Mouse (Mus musculus) ovary, postnatal 10 days (tissue): Measurements from ENCODE around the gene Tnrc18.

Experiments used
- DNase-seq: peaks from one replicate; pipeline ENCODE4 v3.0.0; 2022; ENCODE audit warnings: low spot score

Gene Tnrc18

DNA sequence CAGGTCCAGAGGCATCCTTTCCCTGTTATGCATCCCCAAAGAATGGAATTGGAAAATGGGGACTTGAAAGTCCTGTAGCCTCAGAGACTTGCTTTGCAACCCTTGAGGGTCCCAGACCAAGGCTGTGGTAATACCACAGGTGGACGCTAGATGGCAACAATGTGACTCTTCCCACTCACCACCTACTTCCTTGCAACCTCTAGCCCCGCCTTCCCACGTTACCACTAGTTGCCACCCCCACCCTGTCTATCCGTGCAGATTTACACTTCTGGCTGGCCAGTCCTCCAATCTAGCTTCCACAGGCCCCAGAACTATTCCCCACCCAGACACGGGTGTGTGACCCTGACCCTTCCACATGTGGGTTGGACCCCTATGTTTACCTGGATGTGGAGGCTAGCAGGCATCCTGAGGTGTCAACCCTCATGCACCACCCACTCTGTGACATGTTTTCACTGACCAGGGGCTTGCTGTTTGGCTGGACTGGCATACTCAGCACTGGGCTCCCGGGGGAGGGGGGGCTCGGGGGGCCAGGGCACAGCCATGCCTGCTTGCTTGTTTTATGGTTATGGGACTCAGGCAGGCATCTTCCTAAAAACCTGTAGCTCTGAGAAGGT, 93.8 kb downstream of the Tnrc18 start:
- DNase-seq, result no peak

DNA sequence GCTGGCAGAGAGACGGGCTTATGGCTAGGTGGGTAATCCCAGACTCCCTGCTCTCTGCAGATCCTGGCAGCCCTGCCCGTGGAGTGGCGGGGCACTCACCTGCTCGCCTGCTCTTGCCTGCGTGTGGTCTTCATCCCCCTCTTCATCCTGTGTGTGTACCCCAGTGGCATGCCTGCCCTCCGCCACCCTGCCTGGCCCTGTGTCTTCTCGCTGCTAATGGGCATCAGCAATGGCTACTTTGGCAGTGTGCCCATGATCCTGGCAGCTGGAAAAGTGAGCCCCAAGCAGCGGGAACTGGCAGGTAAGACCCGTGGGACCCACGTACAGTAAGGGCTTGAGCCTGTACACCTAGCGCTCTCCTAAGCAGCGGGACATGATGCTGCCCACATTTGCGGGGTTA, 97.6 kb downstream of the Tnrc18 start:
- no peak for DNase-seq

DNA sequence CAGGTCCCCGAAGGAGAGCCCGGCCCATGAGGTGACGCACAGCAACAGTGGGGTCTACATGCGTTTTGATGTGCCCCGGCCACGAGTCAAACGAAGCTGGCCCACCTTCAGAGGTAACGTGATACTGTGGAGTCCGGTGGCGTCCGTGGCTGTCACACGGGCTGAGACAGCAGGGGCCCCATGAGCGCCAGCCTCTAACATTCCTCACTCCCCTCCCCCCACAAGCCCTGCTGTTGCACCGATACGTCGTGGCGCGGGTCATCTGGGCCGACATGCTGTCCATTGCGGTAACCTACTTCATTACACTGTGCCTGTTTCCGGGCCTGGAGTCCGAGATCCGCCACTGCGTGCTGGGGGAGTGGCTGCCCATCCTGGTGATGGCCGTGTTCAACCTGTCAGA, 99.0 kb downstream of the Tnrc18 start:
- no peak for DNase-seq

DNA sequence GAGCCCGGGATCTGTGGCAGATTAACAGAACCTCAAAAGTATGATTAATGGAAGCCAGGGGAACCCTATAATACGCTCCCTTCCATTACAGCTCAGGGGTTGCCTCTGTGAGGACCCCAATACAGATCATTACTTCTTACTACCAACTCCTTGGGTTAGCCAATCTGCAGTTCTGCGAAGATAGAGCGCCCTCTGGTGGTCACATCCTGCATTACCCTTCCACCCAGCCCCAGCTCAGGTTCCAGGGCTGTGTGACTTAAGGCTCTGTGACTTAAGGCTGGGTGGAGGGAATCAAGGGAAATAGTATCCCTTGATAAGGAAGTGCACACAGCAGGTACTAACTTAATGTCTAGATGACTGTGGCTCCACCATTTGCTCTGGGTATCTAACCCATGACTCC, 99.4 kb downstream of the Tnrc18 start:
- DNase-seq, result peak; percentile 69

DNA sequence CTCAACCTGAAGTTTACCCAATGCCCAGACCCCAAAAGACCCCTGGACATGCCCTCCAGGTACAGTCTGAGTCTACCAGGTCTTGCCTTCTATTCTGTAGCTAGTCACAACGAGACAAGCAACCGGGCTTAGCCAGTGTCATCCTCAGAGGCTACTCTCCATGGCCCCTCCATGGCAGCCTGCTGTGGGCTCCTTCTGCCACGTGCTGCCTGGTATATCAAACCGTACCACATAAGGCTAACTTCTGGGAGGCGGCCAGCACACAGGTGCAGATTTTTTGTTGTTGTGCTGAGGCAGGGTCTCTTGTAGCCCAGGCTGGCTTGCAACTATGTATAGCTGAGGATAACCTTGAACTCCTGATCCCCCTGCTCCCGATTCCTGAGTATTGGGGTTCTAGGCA, 101.4 kb downstream of the Tnrc18 start:
- DNase-seq, result no peak

DNA sequence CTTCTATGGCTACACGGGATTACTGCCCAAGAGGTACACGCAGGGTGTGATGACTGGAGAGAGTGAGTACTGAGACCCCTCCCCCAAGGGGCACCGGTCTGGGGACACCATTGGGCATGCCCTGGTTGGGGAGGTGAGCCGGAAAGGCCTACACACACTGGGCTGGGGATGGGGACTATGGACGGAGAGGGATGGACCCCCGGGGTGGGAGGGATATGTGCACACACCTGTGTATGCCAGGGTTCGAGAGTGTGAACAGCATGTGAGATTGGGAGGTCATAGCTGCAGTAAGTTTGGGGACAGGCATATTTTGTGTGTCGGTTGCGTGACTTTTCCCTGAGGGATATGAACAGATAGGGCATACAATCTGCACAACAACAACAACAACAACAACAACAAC, 102.4 kb downstream of the Tnrc18 start:
- no peak for DNase-seq

DNA sequence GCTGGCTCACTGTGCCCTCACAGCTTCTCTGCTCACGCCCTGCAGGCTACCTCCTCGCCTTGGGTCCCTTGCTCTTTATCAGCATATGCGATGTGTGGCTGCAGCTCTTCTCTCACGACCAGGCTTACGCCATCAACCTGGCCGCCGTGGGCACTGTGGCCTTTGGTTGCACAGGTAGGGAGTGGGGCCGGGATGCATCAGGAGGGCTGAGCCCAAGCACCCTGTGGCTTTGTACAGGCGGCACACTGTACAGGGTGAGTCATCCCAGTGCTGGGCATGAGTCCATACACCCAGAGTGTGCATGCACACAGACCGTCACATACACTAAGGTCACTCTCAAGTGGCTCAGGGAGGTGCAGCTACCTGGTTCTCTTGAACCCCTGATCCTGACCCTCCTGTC, 103.5 kb downstream of the Tnrc18 start:
- DNase-seq, result no peak

DNA sequence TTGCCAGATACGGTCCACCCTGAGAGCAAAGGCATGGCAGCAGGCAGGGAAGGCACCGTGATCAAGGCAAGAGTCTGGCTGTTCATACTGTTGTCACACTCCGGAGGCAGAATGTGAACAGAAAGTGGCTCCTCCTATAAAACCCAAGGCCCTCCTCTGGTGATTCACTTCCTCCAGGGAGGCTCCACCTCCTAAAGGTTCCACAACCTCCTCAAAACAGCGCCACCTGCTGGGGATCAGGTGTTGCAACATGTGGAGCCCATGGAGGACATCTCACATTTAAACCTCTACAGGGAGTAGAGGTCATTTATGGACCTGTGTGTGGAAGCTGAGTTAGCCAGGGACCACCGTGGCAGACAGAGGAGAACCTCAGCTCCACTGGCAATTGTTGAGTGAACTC, 105.1 kb downstream of the Tnrc18 start:
- no peak for DNase-seq

DNA sequence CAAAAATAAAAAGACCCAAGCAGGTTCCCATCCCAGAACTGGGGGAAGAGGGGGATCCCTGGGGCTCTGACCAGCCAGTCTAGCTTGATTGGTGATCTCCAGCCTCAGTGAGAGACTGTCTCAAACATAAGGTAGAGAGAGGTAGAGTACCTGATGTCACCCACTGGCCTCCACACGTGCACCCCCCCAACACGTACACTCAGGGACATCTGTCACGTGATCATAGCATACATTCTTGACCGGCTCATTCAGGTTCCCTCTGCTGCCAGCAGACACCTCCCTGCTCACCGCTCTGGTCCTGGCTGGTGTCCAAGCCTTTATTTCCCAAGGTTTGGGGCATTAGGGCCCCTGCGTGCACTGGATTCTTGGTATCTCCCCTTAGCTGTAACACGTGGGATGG, 108.0 kb downstream of the Tnrc18 start:
- DNase-seq, result no peak

DNA sequence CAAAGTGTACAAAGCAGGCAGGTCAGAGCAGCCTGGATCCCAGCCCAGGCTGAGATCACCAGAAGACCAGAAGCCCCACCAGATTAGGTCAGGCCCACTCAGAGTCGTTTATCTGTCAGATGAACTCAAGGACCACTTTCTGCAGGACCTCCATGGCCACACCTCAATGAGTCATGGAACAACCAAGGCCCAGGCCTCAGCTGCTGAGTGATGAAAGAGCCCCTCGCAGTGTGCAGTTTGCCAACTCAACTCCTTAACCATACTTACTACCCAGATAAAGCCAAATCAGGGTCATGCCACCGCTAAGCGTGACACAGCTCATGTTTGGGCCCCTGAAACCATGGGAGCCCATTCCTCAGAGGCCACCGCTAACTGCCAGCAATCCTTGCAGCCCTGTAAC, 109.8 kb downstream of the Tnrc18 start:
- DNase-seq, result no peak

DNA sequence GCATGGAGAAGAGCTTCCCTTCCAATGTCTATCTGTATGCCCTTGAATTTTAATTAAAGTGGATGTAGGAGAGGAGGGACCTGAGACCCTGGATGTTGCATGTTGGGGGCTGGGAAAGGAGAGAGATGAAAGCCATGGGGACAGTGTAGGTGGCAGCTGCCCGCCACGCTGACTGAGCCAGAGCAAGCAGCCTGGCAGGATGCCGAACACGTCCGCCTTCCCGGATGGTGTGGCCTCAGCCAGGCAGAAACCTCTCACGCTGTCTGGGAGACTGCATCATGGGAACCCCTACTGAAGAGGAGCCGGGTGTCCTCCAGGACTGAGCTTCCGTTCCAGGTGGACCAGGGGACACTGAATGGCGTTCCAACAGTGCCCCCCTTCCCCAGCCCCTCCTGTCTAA, 113.9 kb downstream of the Tnrc18 start:
- DNase-seq, result no peak

DNA sequence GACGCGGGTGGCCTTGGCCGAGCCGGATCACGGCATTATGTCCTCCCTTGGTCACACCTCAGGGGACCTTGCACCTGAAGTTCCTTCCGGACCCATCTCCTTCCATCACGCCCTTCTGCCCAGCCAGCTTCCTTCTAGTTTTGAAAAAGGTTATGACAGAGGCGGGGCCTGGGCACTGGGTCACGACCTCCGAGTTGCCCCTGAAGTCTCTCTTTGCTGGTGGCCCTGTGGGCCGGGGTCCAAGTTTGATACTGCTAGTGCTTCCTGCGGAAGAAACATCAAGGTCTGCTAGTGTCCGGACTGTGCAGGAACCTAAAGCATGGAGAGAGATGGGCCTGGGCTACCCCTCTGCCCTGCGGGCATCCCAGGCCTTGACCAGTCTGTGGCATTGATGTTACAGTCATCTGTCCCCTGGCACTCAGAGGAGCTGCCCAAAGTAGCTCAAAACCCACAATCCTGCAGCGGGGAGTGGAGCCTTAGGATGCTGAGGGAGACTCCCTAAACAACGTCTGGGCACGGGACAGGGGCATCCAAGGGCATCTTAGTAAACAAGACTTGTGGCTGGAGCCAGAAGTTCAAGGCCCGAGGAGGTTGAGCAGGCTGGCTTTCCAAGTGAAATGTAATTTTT, 114.8 kb downstream of the Tnrc18 start:
- no peak for DNase-seq

DNA sequence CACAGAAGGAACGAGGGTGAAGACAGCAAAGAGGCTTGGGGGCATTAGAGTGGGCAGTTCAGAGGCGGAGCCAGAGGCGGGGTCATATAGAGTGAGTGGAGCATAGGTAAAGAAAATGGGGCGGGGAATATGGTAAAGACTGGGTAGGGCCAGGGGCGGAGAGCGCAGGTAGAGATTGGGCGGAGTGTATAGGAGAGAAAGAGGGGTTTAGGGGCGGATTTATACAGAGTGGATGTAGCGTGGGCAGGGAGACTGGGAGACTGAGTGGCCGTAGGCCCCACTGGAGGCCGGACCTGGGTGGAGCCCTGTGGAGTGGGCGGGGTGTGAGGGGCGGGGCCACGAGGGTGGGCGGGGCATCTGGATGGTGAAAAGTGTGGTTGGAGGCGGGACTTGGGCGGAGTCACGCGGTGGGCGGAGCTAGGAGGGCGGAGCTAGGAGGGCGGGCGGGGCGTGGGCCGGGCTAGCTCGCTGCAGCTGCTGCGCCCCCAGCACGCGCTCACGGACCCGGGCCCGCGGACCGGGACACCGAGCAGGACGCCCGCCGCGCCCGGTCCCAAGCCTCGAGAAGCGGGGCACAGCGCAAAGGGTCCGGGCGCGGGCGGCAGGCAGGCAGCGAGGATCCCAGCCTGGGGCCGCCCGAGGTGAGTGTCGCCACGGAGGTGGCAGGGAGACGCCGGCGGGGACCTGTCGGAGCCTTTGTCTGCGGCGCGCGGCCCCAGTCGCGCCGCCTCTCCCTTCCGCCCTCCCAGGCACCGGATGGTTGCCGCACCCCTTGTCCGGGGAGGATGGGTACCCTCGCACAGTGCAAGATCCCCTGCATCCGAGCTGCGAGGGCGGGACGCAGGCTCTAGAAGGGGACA, 115.6 kb downstream of the Tnrc18 start:
- no peak for DNase-seq

DNA sequence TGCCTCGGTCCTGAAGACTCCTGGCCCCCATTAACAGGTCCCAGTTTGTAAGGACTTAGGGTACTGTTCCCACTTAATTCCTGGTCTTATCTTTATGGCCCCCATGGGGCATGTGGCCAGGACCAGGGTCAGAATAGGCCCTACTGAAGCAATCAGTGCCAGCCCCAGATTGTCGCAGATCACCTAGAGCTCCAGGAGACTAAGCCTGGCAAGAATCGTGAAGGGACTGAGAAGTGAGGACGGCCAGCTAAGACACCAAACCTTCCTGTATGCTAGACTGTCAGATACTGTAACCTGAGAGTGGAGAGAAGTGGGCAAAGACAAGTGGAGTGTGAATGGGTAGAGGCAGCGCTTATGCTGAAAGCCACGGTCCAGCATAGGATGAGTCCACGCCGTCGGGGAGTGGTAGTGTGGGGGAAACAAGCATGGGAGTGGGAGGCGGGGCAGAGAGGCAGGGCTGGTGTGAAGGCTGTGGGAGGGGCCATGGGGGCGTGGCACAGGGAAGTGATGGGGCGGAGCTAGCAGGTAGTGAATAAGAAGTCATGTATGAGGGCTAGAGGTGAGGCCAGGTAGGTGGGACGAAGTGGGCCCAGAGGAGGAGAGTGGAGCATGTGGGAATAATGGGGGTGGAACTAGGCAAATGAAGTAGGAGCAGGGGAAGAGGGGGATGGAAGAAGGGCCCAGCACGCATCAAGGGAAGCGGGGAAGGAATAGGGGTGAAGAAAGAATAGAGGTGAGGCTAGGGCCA, 116.4 kb downstream of the Tnrc18 start:
- DNase-seq, result no peak

DNA sequence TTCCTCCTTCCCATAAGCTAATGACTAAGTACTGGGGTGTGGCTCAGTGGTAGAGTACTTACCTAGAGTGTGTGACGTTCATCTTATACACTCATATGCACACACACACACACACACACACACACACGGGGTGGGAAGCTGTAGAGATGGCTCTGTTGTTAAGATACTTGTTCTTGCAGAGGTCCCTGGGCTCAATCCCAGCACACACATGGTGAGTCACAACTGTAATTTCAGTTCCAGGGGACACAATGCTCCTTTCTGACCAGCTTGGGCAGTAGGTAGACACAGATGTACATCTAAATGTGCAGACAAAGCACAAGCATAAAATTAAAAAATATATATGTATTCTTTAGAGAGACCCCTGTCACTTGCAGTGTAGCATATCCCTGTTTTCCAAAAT, 119.7 kb downstream of the Tnrc18 start:
- no peak for DNase-seq

DNA sequence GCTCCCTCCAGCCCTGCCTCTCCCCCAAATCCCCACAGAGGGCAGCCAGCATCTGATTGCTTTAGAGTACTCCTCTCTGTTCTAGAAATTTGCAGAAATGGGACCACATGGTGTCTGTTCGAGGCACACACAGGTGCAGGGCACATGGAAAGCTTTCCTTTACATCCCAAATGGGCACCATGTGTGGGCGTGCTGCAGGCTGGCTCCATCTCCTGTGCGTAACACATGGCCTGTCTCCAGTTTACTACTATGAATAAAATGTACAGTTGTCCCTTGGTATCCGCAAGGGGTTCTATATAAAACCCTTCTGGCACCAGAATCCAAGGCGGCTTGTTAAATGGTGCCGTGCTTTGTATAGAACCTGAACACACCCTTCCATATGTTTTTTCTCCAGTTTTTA, 120.6 kb downstream of the Tnrc18 start:
- no peak for DNase-seq

DNA sequence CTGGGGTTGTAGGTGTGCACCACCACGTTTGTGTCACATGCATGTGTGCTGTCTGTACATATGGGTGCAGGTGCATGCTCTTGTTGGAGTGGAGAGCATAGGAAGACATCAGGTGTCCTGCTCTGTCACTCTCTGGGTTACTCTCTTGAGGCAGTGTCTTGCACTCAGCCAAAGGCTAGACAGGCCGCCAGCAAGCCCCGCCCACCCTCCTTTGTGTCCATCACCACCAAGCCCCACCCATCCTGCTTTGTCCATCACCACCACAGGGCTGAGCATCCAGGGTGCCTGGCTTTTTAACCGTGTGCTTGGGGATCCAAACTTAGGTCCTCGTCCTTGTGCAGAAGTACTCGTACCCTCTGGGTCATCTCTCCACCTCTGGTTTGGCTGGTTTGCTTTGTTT, 121.2 kb downstream of the Tnrc18 start:
- no peak for DNase-seq

DNA sequence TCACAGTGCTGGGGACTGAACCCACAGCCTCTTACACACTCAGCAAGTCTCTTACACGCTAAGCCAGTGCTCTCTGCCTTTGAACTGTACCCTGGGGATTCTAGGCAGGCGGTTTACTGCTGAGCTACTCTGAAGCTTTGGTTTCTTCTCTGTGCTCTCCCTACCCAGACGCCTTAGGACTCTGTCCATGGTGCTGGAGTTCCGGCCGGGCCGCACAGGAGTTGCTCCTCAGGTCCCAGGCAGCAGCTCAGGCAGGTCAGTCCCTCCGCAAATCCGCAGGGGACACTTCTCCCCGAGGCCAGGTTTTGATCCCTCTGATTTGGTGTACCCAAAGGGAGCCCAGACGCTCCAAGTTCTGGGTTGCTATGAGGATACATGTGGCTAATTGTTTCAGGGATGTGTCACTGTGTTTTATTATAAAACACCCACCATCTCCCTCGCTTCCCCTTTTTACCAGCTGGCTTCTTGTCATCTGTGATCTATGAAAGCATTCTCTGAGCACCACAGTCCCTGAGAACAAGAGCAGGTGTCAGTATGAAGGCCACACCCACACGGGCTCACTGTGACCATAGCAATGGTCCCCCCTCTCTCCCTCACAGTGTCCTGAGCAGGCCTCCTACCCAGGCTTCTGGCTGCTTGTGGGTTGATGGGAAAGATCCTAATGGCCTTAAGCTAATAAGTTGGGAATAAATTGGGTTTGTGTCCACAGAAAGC, 122.7 kb downstream of the Tnrc18 start:
- peak; percentile 35 for DNase-seq

DNA sequence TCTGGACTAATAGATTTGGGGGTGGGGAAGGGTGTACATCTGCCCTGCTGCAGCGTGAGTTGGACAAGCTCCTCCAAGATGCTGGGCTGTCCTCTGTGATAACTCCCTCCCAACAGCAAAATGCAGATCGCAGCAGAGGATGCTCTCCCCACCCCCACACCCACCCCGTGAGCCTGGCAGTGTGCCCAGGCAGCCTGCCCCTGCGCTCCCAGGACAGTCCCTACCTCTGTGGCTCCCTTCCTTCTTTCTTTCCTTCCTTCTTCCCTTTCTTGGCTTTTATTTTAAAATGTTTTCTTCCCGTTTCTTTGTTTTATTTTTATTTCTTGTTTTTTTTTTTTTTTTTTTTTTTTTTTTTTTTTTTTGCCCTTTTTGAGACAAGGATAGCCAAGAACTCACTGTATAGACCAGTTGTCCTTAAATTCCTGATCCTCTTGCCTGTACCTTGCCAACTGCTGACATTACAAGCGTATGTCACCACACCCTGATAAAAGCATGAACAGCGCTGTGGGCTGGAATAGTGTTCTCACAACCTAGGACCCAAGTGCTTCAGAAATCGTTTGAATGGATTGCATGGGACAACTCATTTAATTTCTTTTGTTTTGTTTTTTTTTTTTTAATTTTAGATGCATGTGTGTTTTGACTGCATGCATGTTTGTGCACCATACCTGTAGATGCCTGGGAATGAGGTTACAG, 123.6 kb downstream of the Tnrc18 start:
- DNase-seq, result no peak

DNA sequence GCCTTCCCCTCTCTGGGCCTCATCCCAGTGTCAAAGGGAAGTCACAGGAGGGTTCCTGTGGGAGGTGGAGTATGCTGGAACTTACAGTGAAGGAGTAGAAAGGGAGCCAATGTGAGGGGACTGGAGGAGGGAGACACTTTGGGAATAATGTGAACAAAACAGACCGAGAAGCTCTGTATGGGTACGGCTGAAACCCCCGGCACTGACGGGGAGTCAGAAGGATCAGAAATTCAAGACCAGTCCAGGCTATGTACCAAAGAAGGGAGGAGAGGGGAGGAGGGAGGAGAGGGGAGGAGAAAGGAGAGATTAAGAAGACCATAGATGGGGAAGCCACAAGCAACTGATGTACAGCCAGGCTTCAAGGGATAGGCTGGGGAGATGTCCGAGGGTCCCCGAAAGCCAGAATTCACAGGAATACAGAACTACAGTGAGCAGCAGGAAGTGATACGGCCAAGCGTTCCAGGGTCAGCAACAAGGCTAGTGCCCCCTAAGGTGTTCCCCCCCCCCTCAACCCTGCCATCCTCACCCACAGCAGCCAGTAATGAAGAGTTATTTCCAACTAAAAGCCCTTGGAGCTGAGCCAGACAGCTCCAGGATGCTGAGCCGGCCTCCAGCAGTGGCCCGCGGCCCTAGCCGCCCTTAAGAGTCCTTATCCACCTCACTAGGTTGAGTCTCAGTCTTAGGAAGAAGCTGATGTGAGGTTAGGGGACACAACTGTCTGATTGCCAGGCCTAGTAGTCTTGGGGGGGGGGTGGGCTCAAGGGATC, 124.3 kb downstream of the Tnrc18 start:
- DNase-seq, result no peak

DNA sequence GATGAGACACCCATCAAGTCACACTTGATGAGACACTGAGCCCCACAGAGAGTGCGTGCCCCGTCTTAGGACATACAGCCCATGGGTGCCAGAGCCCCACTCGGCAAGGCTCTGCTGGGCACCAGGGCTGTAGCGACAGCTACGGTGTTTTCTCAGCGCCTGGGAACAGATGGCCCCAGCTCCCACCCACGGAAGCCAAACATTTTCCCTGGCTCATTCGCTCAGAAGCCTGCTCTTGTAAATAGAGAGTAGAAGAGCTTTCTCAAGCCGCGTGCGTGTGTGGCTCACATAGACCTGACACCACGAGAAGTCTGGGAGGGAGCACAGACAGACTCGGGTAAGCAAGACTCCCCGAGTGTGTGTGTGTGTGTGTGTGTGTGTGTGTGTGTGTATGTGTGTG, 125.2 kb downstream of the Tnrc18 start, which contains the start of gene Slc29a4:
Gene Slc29a4 (plus strand): TSS at position 265 of the 400 bp plus-strand sequence.
- no peak for DNase-seq
